Mouse (Mus musculus) ovary, postnatal 10 days (tissue): ENCODE data around the gene Camk1g.

Experiments used
- DNase-seq: peaks from one replicate; pipeline ENCODE4 v3.0.0; 2022; ENCODE audit warnings: low spot score

Gene Camk1g

DNA sequence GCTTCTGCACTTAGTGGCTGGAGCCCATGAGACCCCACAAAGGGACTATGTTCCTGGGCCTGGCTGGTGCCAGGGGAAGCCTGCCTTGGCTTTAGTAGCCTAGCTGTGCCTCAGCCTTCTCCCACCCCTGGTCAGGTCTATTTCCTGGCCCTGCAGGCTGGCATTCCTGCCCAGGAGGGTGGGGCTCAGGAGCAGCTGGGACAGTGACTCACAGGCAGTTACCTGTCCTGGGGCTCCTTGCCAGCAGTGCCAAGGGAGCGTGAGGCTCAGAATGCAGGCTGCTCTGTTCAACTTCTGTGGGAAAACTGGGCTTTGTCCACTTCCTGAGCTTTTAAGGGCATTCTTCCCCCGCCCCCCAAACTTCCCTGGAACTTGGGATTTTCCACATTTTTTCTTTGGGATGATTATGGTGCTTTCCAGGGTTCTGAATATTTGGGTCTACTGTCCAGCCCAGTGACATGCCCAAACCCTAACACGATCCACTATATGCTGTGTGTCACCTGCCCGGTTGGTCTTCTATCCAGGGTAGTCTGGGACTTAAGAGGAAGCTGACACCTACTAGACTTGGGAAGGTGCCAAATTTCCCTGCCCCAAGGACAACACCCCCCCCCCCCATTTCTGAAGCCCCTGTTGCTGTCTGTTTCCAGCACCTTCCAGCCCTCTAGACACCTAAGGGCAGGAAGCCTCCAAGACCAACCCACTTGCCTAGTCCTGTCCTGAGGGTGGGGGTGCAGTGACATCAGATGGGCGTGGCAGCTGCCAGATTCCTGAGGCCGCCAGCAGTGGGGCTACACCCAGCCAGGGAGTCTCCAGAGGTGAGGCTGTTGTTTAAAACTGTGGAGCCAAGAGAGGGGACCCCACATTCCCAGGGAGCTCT is 68.6 kb downstream of the Camk1g start:
- DNase-seq, result no peak

DNA sequence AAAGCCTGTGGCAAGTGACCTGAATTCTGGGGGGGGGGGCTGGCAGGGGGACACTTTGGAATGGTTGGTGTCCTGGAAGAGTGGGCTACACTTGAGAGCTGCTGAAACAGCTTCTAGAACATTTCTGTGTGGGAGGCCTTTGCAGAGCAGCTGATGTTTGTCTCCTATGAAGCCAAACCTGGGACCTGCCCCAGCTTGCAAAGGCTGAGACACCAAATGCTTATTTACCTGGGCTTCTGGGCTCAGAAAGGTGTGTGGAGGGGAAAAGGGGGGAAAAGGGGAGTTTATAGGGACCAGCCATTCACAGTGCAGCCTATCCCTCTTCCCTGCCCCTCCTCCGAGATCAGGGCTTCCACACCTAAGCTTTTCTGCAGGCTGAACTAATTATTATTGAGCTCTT is 70.1 kb downstream of the Camk1g start:
- no peak for DNase-seq

GRCm38 (mm10) chr1:193298141-193298765 is 71.8 kb downstream of the Camk1g start:
- no peak for DNase-seq
